ENCODE assay signal across 8 mouse cellular contexts in the genomic region with DNA sequence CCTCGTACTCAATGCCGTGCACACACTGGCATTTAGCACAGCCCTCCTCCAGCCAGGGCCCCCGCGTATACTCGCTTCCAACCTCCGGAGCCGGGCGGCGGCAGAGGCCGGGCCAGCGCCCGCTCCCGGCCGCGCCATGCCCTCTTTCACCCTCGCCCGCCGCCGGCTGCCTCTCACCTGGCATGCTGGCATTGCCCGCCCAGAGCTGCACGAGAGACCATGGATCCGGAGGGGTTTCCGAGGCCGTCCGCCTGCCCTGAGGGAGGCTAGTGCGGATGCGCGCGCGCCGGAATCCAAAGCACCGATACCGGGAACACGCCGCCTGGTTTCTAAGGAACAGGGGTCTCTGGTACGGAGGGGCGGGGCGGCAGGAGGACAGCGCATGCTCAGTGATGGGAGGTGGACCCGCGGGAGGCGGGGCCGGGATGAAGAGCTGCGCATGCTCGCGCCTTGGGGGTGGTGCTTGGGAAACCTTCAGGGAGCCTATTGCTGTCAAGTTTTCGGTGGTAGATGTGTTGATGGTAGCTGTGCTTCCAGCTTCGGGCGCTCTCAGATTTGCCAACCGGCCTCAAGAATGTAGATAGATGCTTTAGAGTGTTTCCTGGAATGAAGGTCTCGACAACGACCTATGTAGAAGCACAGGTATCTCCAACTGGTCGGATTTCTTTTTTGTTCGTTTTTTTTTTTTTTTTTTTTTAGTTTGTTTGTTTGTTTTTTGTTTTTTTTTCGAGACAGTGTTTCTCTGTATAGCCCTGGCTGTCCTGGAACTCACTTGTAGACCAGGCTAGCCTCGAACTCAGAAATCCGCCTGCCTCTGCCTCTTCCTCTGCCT. TPM values are rescaled to one million over a fixed set of nuclear protein-coding genes. Genes with fewer than 3 reads are reported as not detected.
DNase-seq lines count a peak whose midpoint lies in the region; ATAC-seq and TF ChIP-seq lines count a peak whose summit lies in the region.

A gene (minus strand): TSS at position 388 of the 832 bp plus-strand sequence.

- H3K27ac ChIP-seq in bone marrow, adult 2 months (ENCODE audit: control insufficient read depth, insufficient read depth, low read depth, low read length, poor library complexity): peak within 1 kb of the TSS; percentile 13; the same call in 1 of the 2 replicates
- peak within 1 kb of the TSS; percentile 86 for H3K27ac ChIP-seq in embryonic facial prominence, embryonic 15.5 days (replicated peaks)
- H3K27ac ChIP-seq in kidney, embryonic 14.5 days (ENCODE audit: low read depth, low read length): peak within 1 kb of the TSS; percentile 55; the same call in 1 of the 2 replicates
- H3K27ac ChIP-seq in limb, embryonic 15.5 days: peak within 1 kb of the TSS; percentile 73

- H3K9me3 ChIP-seq in embryonic facial prominence, embryonic 15.5 days (replicated peaks): no peaks in the 10 kb centered on the region
- no peaks in the 10 kb centered on the region for H3K9me3 ChIP-seq in kidney, embryonic 14.5 days (ENCODE audit: control insufficient read depth, low read length)
- H3K9me3 ChIP-seq in limb, embryonic 15.5 days: no peaks in the 10 kb centered on the region

- peak; percentile 94 for DNase-seq in 416B (ENCODE audit: low read depth)
- DNase-seq in heart, adult 9 months (ENCODE audit: low spot score in 2 of 2): peak; percentile 96 to 98
- DNase-seq in monocyte, adult 2 months (ENCODE audit: low read depth in 1 of 2, low spot score in 2 of 2): peak; percentile 67 to 87
- DNase-seq in spleen, postnatal 36 days (ENCODE audit: low spot score in 2 of 2): peak; percentile 95 to 96

- peak within 1 kb of the TSS; percentile 80 for H3K9ac ChIP-seq in embryonic facial prominence, embryonic 15.5 days
- H3K9ac ChIP-seq in kidney, embryonic 14.5 days (ENCODE audit: low read depth, low read length): peak within 1 kb of the TSS; percentile 82
- H3K9ac ChIP-seq in limb, embryonic 15.5 days: peak within 1 kb of the TSS; percentile 59

- H3K36me3 ChIP-seq in embryonic facial prominence, embryonic 15.5 days: no peaks in the 10 kb centered on the region
- no peaks in the 10 kb centered on the region for H3K36me3 ChIP-seq in kidney, embryonic 14.5 days (ENCODE audit: control insufficient read depth, insufficient read depth, low read length)
- no peaks in the 10 kb centered on the region for H3K36me3 ChIP-seq in limb, embryonic 15.5 days

- no peaks in the 10 kb centered on the region; the same call in 1 of the 2 replicates for H3K4me1 ChIP-seq in bone marrow, adult 2 months (ENCODE audit: control insufficient read depth, insufficient read depth, low read length)
- peaks cover 10% of the 10 kb centered on the region for H3K4me1 ChIP-seq in embryonic facial prominence, embryonic 15.5 days
- no peaks in the 10 kb centered on the region for H3K4me1 ChIP-seq in kidney, embryonic 14.5 days (ENCODE audit: control insufficient read depth, insufficient read depth, low read length)
- peaks cover 16% of the 10 kb centered on the region for H3K4me1 ChIP-seq in limb, embryonic 15.5 days

- peak within 1 kb of the TSS; percentile 69 for H3K4me2 ChIP-seq in embryonic facial prominence, embryonic 15.5 days (replicated peaks)
- peak within 1 kb of the TSS; percentile 61 for H3K4me2 ChIP-seq in kidney, embryonic 14.5 days (replicated peaks; ENCODE audit: low read depth, low read length)
- peak within 1 kb of the TSS; percentile 57 for H3K4me2 ChIP-seq in limb, embryonic 15.5 days

- no peak for TF ChIP-seq CTCF in bone marrow, adult 2 months (IDR thresholded peaks at IDR 0.05; ENCODE audit: control insufficient read depth, insufficient read depth, low read length)

- 2% methylated on average over 57 of the region's 57 CpGs for WGBS in bone marrow, adult 2 months
- 3% methylated on average over 57 of the region's 57 CpGs for WGBS in embryonic facial prominence, embryonic 15.5 days
- 3% methylated on average over 57 of the region's 57 CpGs for WGBS in kidney, embryonic 14.5 days
- 3% methylated on average over 56 of the region's 57 CpGs for WGBS in limb, embryonic 15.5 days

- ATAC-seq in embryonic facial prominence, embryonic 15.5 days (ENCODE audit: insufficient number of reproducible peaks, low FRiP score, low TSS enrichment, low read depth): peak; percentile 97
- peak; percentile 99 for ATAC-seq in kidney, embryonic 14.5 days (ENCODE audit: low FRiP score, low TSS enrichment)
- ATAC-seq in limb, embryonic 15.5 days (ENCODE audit: insufficient number of reproducible peaks, low FRiP score, low TSS enrichment, low read depth): peak; percentile 97

- H3K4me3 ChIP-seq in bone marrow, adult 2 months (replicated peaks; ENCODE audit: control insufficient read depth, low read depth, low read length): peak within 1 kb of the TSS; percentile 86
- peak within 1 kb of the TSS; percentile 99 for H3K4me3 ChIP-seq in embryonic facial prominence, embryonic 15.5 days (replicated peaks)
- H3K4me3 ChIP-seq in kidney, embryonic 14.5 days (ENCODE audit: low read length): peak within 1 kb of the TSS; percentile 97
- H3K4me3 ChIP-seq in limb, embryonic 15.5 days: peak within 1 kb of the TSS; percentile 72

- no peaks in the 10 kb centered on the region for H3K27me3 ChIP-seq in embryonic facial prominence, embryonic 15.5 days
- H3K27me3 ChIP-seq in kidney, embryonic 14.5 days (ENCODE audit: control insufficient read depth, insufficient read depth, low read length): no peaks in the 10 kb centered on the region
- H3K27me3 ChIP-seq in limb, embryonic 15.5 days: no peaks in the 10 kb centered on the region

- no peak; the same call in 1 of the 2 replicates for TF ChIP-seq POLR2A in bone marrow, adult 2 months (IDR thresholded peaks at IDR 0.05; ENCODE audit: borderline replicate concordance, control insufficient read depth, low read depth, low read length)

RNA-seq across cellular contexts. Expression of the gene that starts here (rescaled TPM):
- polyA plus RNA-seq in bone marrow, adult 2 months (2011; ENCODE audit: insufficient read depth, insufficient read length, low replicate concordance, missing spikeins): 1.2 and 2.0 TPM in 2 replicates
- 21.9 and 23.1 TPM in 2 replicates for polyA plus RNA-seq in embryonic facial prominence, embryonic 15.5 days (2015; fragmentation: Nextera tagmentation; extraction: Ambion mirVana)
- 11.9 and 15.8 TPM in 2 replicates for polyA plus RNA-seq in kidney, embryonic 14.5 days (2014; fragmentation: Nextera tagmentation; extraction: Ambion mirVana)
- polyA plus RNA-seq in limb, embryonic 15.5 days (2015; fragmentation: Nextera tagmentation; extraction: Ambion mirVana): 20.1 and 22.1 TPM in 2 replicates

Comparison
In these comparisons a context has a peak if more than half of its experiments do, and no peak if none do; other contexts are left out.
1. Peak in every context shown above with its lines: DNase-seq, ATAC-seq, H3K4me3 ChIP-seq and H3K27ac ChIP-seq.
2. H3K27ac ChIP-seq: peak in every context shown above with its lines; median percentile 86 in embryonic facial prominence, embryonic 15.5 days; 73 in limb, embryonic 15.5 days; 55 in kidney, embryonic 14.5 days; 13 in bone marrow, adult 2 months.